Mouse (Mus musculus) bone marrow, adult 2 months (tissue): ENCODE measurements around the gene Hps5.

ENCODE experiments used
- CTCF ChIP-seq: fragments of 200-500 bp; IDR thresholded peaks from 2 replicates; pipeline ENCODE4 v1.5.1; 2011; ENCODE audit warnings: low read length, control low read depth; ENCODE audit not compliant: control insufficient read depth, insufficient read depth
- POLR2A ChIP-seq: fragments of 200-500 bp; IDR thresholded peaks from 2 replicates; pipeline ENCODE4 v1.6.1; 2011; ENCODE audit warnings: low read depth, mild to moderate bottlenecking, control low read depth, low read length, borderline replicate concordance; ENCODE audit not compliant: control insufficient read depth

DNA sequence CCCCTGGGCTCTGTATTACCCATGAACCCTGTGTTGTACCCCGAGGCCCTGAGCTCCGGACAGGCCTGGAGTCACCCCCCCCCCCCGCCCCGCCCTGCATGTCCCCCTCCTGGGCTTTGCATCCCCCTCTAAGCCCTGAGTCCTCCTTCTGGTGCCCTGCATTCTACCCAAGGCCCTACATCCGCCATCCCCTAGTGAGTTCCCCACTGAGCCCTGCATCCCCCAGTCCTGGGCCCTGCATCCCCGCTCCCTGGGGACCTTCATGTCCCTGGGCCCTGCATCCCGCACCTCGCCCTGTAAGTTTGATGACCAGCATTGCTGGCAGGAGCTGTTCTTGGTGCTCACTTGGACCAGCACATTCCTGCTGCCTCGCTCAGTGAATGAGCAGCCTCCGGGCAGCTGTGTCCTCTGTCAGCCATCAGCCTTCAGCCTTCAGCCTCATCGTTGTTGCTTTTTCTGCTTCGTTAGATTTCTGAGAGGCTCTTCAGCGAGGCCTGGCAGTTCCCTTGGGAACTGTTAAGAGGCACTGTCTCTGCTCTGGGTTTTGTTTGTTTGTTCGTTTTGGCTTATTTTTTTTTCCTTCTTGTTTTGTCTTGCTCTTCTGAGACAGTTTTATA is 39.2 kb upstream of the Hps5 start:
- TF ChIP-seq CTCF: no peak
- no peak for TF ChIP-seq POLR2A
